Mouse (Mus musculus) cerebellum, adult 2 months (tissue): ENCODE results near the gene Ank2. TPM values are rescaled to one million over a fixed set of nuclear protein-coding genes. Genes with fewer than 3 reads are reported as not detected.
A peak's percentile ranks its signal among the peaks of the same experiment; 100 is the strongest.

Source experiments
- DNase-seq, 2 experiments: peaks; one replicate each; pipeline ENCODE4 v3.0.0; 2021
- H3K27ac ChIP-seq: fragments of 200-500 bp; 2 replicates; pipeline ENCODE4 v1.5.1; 2012; ENCODE audit warnings: low read length, control low read depth, inconsistent platforms; ENCODE audit not compliant: insufficient read depth
- H3K27me3 ChIP-seq: fragments of 200-500 bp; 2 replicates; pipeline ENCODE4 v1.6.1; 2012; ENCODE audit warnings: inconsistent platforms, mild to moderate bottlenecking, low read length, moderate library complexity; ENCODE audit not compliant: control insufficient read depth, insufficient read depth
- H3K4me1 ChIP-seq: fragments of 200-500 bp; 2 replicates; pipeline ENCODE4 v1.6.1; 2011; ENCODE audit warnings: low read length; ENCODE audit not compliant: control insufficient read depth, insufficient read depth
- H3K4me3 ChIP-seq: fragments of 200-500 bp; replicated peaks from 2 replicates; pipeline ENCODE3; 2011; ENCODE audit warnings: mild to moderate bottlenecking, low read depth, low read length, control low read depth; ENCODE audit not compliant: insufficient read depth
- CTCF ChIP-seq: fragments of 200-500 bp; IDR thresholded peaks from 2 replicates; pipeline ENCODE4 v1.5.1; 2011; ENCODE audit warnings: low read depth, mild to moderate bottlenecking, control low read depth, low read length, moderate library complexity, borderline replicate concordance; ENCODE audit not compliant: insufficient read depth
- POLR2A ChIP-seq: fragments of 200-500 bp; IDR thresholded peaks from 2 replicates; pipeline ENCODE4 v1.6.1; 2011; ENCODE audit warnings: low read length, control low read depth, borderline replicate concordance; ENCODE audit not compliant: insufficient read depth
- WGBS: fragments of 180-500 bp; shearing (Covaris S2); methylation state at CpG from one replicate; pipeline ENCODE4 v1.1.7; 2018; 5-methylcytosine and 5-hydroxymethylcytosine counted together
- polyA plus RNA-seq: library from polyadenylated mRNA; depleted of rRNA; stranded (reverse); fragments of >200 nt; gene quantifications from 2 replicates; pipeline ENCODE4 v1.2.3, GENCODE M21; 2012

Gene Ank2
- polyA plus RNA-seq, 1 experiment = 457 TPM

DNA sequence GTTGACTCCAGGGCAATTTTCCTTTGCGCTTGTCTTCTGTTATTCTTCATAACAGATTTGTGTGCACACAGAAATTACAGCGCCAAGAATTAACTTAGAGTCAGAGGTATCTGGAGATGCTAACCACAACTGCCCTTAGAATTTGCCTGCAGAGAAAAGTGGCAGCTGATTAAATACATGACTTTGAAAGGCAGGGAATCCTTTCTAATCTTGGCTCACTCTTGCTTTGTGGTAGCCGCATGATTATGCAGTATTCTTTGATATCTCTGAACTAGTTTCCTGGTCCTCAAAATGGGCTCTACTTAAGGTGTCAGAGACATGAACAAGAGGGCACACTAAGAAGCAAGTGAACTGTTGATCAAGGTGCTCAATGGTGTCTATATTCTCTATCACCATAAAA lies 518.0 kb downstream of the Ank2 start:
- WGBS = 94% methylated on average over 3 of the region's 3 CpGs
- TF ChIP-seq CTCF (no peak), POLR2A (no peak)
- H3K4me1 ChIP-seq = peaks cover 11% of the 10 kb centered on the region
- H3K27me3 ChIP-seq = no peaks in the 10 kb centered on the region
- DNase-seq = no peak
- no peak overlapping the region for H3K4me3 ChIP-seq
- no peak overlapping the region for H3K27ac ChIP-seq

- H3K27ac ChIP-seq = no peak overlapping the region
- no peaks in the 10 kb centered on the region for H3K27me3 ChIP-seq
- TF ChIP-seq CTCF = no peak
- no peak for TF ChIP-seq POLR2A
- H3K4me3 ChIP-seq = no peak overlapping the region
- no peak for DNase-seq
- 76% methylated on average over 3 of the region's 3 CpGs for WGBS
- H3K4me1 ChIP-seq = peaks cover 11% of the 10 kb centered on the region
Observed at GRCm38 (mm10) chr3:126979635-126980034, 519.5 kb downstream of the Ank2 start.

GRCm38 (mm10) chr3:126978768-126979410 lies 520.3 kb downstream of the Ank2 start:
- Histone ChIP-seq H3K4me3 (no peak overlapping the region), H3K27me3 (no peaks in the 10 kb centered on the region), H3K27ac (no peak overlapping the region), H3K4me1 (peaks cover 11% of the 10 kb centered on the region)
- peak; percentile 72 to 78 for DNase-seq
- TF ChIP-seq CTCF (peak; percentile 78), POLR2A (no peak)
- WGBS = 63% methylated on average over 11 of the region's 11 CpGs

GRCm38 (mm10) chr3:126977399-126977798 lies 521.8 kb downstream of the Ank2 start:
- no peak overlapping the region for H3K4me3 ChIP-seq
- TF ChIP-seq POLR2A = no peak
- no peak for TF ChIP-seq CTCF
- no peaks in the 10 kb centered on the region for H3K27me3 ChIP-seq
- peak overlapping the region; percentile 52; the same call in 1 of the 2 replicates for H3K27ac ChIP-seq
- 27% methylated on average over 6 of the region's 6 CpGs for WGBS
- DNase-seq = peak; percentile 51 to 65
- H3K4me1 ChIP-seq = peaks cover 11% of the 10 kb centered on the region

DNA sequence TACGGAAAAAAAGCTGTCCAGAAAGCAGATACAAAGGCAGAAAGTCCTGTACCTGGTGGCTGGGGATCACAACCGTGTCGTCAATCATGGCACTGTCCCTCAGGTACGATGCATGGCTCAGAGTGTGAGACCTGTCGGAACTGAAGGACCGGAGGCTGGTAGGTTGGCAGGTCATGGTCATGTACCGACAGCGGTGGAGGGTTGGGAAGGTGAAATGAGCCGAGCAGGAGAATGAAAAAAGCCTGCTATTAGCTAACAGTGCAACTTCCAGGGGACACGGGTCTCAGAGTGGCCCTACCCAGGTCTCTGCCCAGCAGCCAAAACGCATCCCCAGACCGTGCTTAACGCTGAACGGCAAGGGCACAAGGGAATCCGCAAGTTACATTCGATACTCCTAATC lies 522.4 kb downstream of the Ank2 start:
- H3K4me1 ChIP-seq = peaks cover 11% of the 10 kb centered on the region
- H3K27me3 ChIP-seq = no peaks in the 10 kb centered on the region
- no peak overlapping the region for H3K27ac ChIP-seq
- TF ChIP-seq POLR2A (no peak), CTCF (no peak)
- 75% methylated on average over 16 of the region's 16 CpGs for WGBS
- no peak for DNase-seq
- H3K4me3 ChIP-seq = no peak overlapping the region

GRCm38 (mm10) chr3:126975409-126975808 lies 523.7 kb downstream of the Ank2 start:
- no peak for DNase-seq
- Histone ChIP-seq H3K4me1 (peaks cover 9% of the 10 kb centered on the region), H3K27ac (no peak overlapping the region), H3K27me3 (no peaks in the 10 kb centered on the region), H3K4me3 (no peak overlapping the region)
- WGBS = 90% methylated on average over 5 of the region's 5 CpGs
- TF ChIP-seq POLR2A (no peak), CTCF (no peak)

- TF ChIP-seq POLR2A = no peak
- TF ChIP-seq CTCF = no peak
- H3K27ac ChIP-seq = no peak overlapping the region
Observed at GRCm38 (mm10) chr3:126973551-126973950, 525.6 kb downstream of the Ank2 start.

DNA sequence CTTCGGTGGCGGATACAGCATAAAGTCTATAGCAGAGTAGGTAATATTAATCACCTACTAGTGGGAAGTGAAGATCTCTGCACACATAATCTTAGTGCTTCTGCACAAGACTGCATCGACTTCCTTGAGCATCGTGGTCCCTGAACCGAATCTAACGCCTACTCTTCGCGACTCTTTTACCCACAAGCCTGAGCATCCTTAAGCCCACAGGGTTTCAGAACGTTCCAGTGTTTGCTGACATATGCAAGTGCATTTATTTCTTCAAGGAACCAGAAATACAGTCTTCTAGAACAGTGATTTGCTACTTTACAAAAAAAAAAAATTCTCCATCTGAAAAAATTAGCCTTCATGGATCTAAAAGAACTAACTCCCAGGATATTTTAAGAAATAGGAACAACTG lies 527.6 kb downstream of the Ank2 start:
- no peak for DNase-seq
- Histone ChIP-seq H3K4me3 (no peak overlapping the region), H3K4me1 (no peaks in the 10 kb centered on the region), H3K27ac (no peak overlapping the region), H3K27me3 (no peaks in the 10 kb centered on the region)
- 93% methylated on average over 9 of the region's 9 CpGs for whole genome bisulfite sequencing
- TF ChIP-seq POLR2A (no peak), CTCF (no peak)

More at GRCm38 (mm10) chr3:126973551-126973950, 525.6 kb downstream of the Ank2 start:
- Histone ChIP-seq H3K4me3 (no peak overlapping the region), H3K27me3 (no peaks in the 10 kb centered on the region), H3K4me1 (peaks cover 9% of the 10 kb centered on the region)
- DNase-seq = no peak
- WGBS = 84% methylated on average over 2 of the region's 2 CpGs
